Mouse (Mus musculus) testis, adult 2 months (tissue): ENCODE data around the gene Ano7. TPM values are rescaled to one million over a fixed set of nuclear protein-coding genes. Genes with fewer than 3 reads are reported as not detected.

Source experiments
- H3K27ac ChIP-seq: fragments of 200-500 bp; 2 replicates; pipeline ENCODE4 v1.5.1; 2012; ENCODE audit warnings: low read depth, low read length; ENCODE audit not compliant: control insufficient read depth, insufficient read depth
- H3K27me3 ChIP-seq: fragments of 200-500 bp; 2 replicates; pipeline ENCODE4 v1.6.1; 2012; ENCODE audit warnings: mild to moderate bottlenecking, low read length, moderate library complexity; ENCODE audit not compliant: control insufficient read depth, insufficient read depth
- H3K36me3 ChIP-seq: fragments of 200-500 bp; 2 replicates; pipeline ENCODE4 v1.6.1; 2012; ENCODE audit warnings: mild to moderate bottlenecking, low read length; ENCODE audit not compliant: control insufficient read depth, insufficient read depth
- H3K4me1 ChIP-seq: fragments of 200-500 bp; 2 replicates; pipeline ENCODE4 v1.6.1; 2012; ENCODE audit warnings: low read length; ENCODE audit not compliant: control insufficient read depth, insufficient read depth
- H3K4me3 ChIP-seq: fragments of 200-500 bp; 2 replicates; pipeline ENCODE4 v1.5.1; 2012; ENCODE audit warnings: low read depth, mild to moderate bottlenecking, low read length, moderate library complexity, mixed read lengths; ENCODE audit not compliant: control insufficient read depth
- CTCF ChIP-seq: fragments of 200-500 bp; IDR thresholded peaks from 2 replicates; pipeline ENCODE4 v1.5.1; 2012; ENCODE audit warnings: low read depth, mild to moderate bottlenecking, inconsistent platforms, low read length, moderate library complexity; ENCODE audit not compliant: control insufficient read depth, insufficient read depth, insufficient replicate concordance
- POLR2A ChIP-seq: fragments of 200-500 bp; IDR thresholded peaks from 2 replicates; pipeline ENCODE4 v1.6.1; 2012; ENCODE audit warnings: low read depth, mild to moderate bottlenecking, inconsistent platforms, low read length, moderate library complexity; ENCODE audit not compliant: control insufficient read depth
- polyA plus RNA-seq: library from polyadenylated mRNA; depleted of rRNA; stranded (reverse); fragments of >200 nt; gene quantifications from 2 replicates; pipeline ENCODE4 v1.2.3, GENCODE M21; 2012; rRNA removed

Ano7 gene
- polyA plus RNA-seq, result 0.49 and 0.85 TPM in 2 replicates

- Histone ChIP-seq H3K27me3 (no peaks in the 10 kb centered on the region), H3K27ac (no peak within 1 kb of the TSS), H3K36me3 (no peaks in the 10 kb centered on the region), H3K4me3 (no peak within 1 kb of the TSS), H3K4me1 (no peaks in the 10 kb centered on the region)
- TF ChIP-seq POLR2A (no peak), CTCF (no peak)
Observed at GRCm38 (mm10) chr1:93373665-93374064, at the start of gene Ano7. TSS of gene Ano7 (plus strand) at chr1:93373930.

DNA sequence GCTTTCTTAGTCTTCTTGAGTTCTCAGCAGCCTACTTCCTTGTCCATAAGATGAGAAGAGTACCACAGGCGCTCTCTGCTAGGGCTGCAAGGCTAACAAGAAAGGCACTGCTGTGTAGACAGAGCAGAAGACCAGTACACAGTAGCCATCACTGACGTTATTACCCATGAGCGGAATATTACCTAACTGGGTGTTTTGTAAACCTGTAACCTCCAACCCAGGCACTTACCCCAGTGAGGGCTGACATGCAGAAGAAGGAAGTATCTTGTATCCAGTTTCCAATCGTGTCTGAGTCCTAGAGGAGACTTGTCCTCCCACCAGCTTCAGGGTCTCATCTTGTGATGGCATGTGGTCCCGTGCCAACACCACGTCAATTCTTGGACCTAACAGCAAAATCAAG, 49.8 kb upstream of the Ano7 start:
- H3K4me1 ChIP-seq, result no peaks in the 10 kb centered on the region
- H3K4me3 ChIP-seq, result no peak overlapping the region
- TF ChIP-seq CTCF, result no peak
- H3K27ac ChIP-seq, result no peak overlapping the region
- no peaks in the 10 kb centered on the region for H3K27me3 ChIP-seq
- peaks cover 1% of the 10 kb centered on the region for H3K36me3 ChIP-seq

GRCm38 (mm10) chr1:93326446-93326845, 47.3 kb upstream of the Ano7 start:
- Histone ChIP-seq H3K4me3 (no peak overlapping the region), H3K36me3 (peaks cover 5% of the 10 kb centered on the region), H3K4me1 (no peaks in the 10 kb centered on the region), H3K27me3 (no peaks in the 10 kb centered on the region), H3K27ac (no peak overlapping the region)
- no peak for TF ChIP-seq POLR2A
- no peak for TF ChIP-seq CTCF

DNA sequence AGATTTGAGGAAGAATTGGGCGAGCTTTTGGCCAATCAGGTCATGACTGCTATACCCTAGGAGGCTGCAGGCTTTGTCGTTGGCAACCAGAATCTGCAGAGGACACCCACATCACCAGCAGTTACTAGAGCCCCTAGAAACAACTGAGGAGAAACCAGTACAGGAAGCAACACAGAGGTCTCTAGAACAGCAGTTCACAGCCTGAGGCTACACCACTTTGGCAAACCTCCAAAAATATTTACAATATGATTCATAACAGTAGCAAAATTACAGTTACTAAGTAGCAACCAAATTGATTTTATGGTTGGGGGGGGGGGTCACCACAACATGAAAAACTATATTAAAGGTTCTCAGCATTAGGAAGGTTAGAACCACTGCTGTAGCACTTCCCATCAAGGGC, 39.1 kb upstream of the Ano7 start:
- Histone ChIP-seq H3K27ac (no peak overlapping the region), H3K4me3 (no peak overlapping the region), H3K27me3 (no peaks in the 10 kb centered on the region), H3K36me3 (peaks cover 5% of the 10 kb centered on the region; the same call in 1 of the 2 replicates), H3K4me1 (no peaks in the 10 kb centered on the region)
- no peak for TF ChIP-seq CTCF
- no peak for TF ChIP-seq POLR2A

GRCm38 (mm10) chr1:93342648-93343503, 30.9 kb upstream of the Ano7 start, which contains the start of the genes Ppp1r7 and Pask:
TSS of gene Ppp1r7 (plus strand) at chr1:93342854.
TSS of gene Pask (minus strand) at chr1:93343482.
- TF ChIP-seq CTCF (no peak), POLR2A (peak; percentile 71)
- peak within 1 kb of the TSS; percentile 95 for H3K27ac ChIP-seq
- peak within 1 kb of the TSS; percentile 97 for H3K4me3 ChIP-seq
- H3K36me3 ChIP-seq, result no peaks in the 10 kb centered on the region; the same call in 1 of the 2 replicates
- H3K4me1 ChIP-seq, result peaks cover 2% of the 10 kb centered on the region; the same call in 1 of the 2 replicates
- no peaks in the 10 kb centered on the region for H3K27me3 ChIP-seq

DNA sequence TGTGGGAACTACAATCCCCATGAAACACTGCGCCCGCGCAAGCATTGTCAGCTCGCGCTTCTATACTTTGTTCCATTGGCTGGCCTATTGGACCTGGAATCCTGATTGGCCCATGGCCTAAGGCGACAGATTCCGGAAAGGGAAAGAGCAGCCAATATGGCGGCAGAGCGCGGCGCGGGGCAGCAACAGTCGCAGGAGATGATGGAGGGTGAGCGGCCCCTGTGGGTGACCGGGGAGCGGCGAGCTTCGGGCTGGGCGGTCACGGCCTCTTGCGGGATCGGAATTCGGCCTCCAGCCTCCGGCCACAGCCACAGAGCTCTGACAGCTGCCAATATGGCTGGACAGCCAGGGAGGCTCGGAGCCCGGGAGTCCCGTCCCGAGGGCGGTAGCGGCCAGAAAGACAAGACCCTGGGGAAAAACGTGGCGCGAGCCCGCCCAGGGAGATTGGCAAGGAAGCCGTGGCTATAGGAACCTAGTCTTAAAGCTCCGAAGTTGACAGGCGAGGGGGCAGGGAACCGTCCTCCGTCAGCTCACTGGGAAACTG, 30.2 kb upstream of the Ano7 start:
- Histone ChIP-seq H3K27ac (peak overlapping the region; percentile 95), H3K27me3 (no peaks in the 10 kb centered on the region), H3K4me1 (peaks cover 2% of the 10 kb centered on the region; the same call in 1 of the 2 replicates), H3K4me3 (peak overlapping the region; percentile 97), H3K36me3 (no peaks in the 10 kb centered on the region; the same call in 1 of the 2 replicates)
- TF ChIP-seq CTCF (no peak), POLR2A (peak; percentile 65)

DNA sequence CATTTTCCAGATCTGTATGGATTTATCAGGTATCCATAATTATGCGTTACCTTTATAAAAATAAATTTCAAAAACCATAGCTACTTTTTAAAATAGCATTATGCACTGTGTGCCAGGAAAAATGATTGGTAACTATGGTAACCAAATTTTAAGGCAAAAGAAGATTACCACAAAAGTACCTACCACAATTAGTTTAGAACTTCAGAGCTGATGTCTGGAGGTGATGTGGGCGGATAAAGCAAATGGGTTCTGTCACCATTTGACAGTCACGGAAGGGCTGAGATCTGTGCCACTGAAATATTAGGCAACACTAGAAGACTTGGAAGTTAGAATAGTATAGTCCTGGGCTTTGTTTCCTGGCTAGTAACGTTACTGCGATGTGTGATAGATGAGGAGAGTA, 26.6 kb upstream of the Ano7 start:
- no peak for TF ChIP-seq CTCF
- Histone ChIP-seq H3K27me3 (no peaks in the 10 kb centered on the region), H3K4me3 (no peak overlapping the region), H3K36me3 (peaks cover 4% of the 10 kb centered on the region), H3K27ac (no peak overlapping the region), H3K4me1 (peaks cover 2% of the 10 kb centered on the region; the same call in 1 of the 2 replicates)
